Mouse (Mus musculus): ENCODE data around the gene Sirpa.

Sirpa gene

DNA sequence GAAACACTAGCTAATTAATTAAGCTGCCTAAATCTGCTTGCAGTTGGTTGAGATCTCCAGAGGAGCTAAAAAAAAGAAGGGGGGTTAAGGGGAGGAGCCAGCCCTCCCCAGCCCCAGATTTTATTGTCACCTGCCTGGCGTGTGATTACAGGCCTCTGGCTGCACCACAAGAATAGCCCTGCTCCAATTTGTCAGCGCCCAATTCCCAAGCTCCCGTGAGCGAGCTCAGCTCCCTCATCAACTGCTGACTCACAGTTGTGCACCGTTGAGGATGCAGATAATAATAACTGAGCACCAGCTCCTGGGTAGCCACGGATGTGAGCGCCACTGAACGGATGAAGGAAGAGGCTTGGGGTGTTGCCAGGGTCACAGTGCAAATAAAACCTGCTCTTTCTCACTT, 13.6 kb downstream of the Sirpa start:
- peak; percentile 66 to 69 for DNase-seq (ENCODE audit: low spot score in 2 of 2)

DNA sequence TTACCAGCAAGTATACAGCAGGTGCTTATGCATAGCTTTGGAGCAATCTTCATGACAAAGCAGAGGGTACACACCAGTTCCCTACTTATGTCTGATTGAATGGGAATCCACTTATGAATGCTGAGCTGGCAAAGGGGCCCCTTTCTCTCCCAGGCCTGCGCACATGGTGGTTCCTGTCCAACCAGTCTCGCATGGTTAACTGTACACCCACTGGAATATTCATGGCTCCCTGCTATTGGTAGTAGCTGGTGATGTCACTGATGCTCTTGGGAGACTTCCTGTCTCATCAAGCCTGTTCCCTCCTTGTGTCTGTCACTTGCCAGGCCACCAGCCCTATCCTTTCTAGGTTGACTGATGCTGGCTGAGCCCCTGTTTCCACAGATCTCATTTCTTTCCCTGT, 14.3 kb downstream of the Sirpa start:
- no peak for DNase-seq (ENCODE audit: low spot score in 2 of 2)

GRCm38 (mm10) chr2:129613971-129614370, 21.3 kb downstream of the Sirpa start:
- DNase-seq (ENCODE audit: low spot score in 2 of 2): no peak

DNA sequence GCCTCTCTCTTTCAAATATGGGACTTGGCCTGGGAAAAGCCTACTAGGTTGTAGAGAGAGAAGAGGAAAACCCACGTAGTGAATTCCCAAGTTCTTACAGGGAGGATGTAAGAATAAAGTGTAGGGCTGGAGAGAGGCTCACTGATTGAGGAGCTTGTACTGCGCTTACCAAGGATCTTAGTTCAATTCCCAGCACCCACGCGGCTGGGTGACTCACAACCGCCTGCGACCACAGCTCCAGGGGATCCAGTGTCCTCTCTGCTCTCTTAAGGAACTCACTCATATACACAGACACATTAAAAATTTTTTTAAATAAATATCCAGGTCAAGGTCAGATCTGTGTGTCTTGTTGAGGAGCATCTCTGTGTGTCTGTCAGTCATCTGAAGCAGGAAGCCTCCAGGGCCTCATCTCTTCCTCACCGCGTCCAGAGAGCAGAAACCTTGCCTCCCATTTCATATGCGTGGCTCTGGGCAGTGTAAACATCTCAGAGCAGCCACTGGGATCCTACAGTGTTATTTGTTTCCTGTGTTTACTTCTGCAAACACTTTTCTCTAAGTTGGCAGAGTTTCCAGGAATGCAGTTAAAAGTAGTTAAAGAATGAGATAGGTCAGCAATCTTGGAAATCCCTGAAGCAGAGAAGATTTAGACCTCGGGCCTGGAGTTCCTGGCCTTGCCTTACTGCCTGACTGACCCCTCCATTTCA, 22.0 kb downstream of the Sirpa start:
- DNase-seq (ENCODE audit: low spot score in 2 of 2): no peak

DNA sequence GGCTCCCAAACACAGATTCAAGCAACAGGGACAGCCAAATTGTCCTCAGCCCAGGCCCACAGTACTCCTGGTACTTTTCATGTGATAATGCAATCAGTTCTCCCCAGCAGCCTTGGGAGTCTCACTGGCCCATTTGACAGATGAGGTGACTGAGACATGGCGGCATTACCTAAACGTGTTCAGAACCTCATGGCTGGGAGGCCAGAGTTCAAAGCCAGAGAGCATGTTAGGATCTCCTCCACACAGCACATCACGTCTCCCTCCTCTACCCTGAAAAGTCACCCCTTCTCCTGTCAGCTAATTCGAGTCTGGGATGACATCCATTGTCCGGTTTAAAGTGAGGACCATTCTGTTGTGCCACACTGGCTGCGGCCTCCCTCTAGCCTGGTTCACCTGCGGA, 27.5 kb downstream of the Sirpa start:
- peak in 1 of 2 experiments; percentile 0 for DNase-seq (ENCODE audit: low spot score in 2 of 2)

GRCm38 (mm10) chr2:129620881-129621280, 28.2 kb downstream of the Sirpa start:
- no peak for DNase-seq (ENCODE audit: low spot score in 2 of 2)

DNA sequence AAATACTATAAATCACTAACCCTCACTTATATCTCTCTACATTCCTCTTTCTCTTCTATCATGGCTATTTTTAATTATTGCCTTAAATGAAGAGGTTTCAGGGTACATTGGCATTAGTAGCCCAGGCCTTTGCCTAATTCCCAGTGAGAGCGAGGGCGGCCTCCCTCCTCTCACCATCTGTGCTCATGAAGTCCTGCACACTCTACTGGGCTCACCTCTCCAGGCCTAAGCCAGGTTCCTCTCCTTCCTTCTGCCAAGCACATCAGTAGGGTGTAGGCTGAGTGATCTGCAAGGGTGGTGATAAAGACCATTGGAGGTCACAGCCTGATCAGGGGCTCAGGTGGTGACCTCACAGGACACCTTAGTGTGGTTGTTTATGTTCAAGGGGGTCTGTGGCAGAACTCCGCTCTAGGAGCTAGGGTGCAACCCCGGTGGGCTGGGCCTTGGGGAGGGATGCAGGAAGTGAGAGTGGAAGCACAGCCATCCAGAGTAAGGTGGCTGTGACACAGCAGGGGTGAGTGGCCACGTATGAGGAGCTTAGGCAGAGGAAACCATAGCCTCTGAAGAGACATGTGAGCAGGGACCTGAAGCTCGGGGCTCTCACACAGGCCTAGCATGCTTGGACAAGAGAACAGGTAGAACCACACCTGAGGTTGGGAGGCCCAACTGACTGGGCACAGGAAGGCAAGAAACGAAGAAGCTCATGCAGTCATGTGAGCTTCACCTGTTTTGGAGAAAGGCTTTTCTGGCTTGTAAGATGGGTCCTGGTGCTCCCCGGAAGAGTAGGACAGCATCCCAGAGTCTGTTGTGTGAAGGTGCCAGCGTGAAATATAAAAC, 29.2 kb downstream of the Sirpa start:
- peak in 1 of 2 experiments; percentile 0 for DNase-seq (ENCODE audit: low spot score in 2 of 2)

- no peak for DNase-seq (ENCODE audit: low spot score in 2 of 2)
Measured at GRCm38 (mm10) chr2:129622918-129623317, 30.3 kb downstream of the Sirpa start.

- peak; percentile 50 to 61 for DNase-seq (ENCODE audit: low spot score in 2 of 2)
Measured at GRCm38 (mm10) chr2:129623771-129624170, 31.1 kb downstream of the Sirpa start.

DNA sequence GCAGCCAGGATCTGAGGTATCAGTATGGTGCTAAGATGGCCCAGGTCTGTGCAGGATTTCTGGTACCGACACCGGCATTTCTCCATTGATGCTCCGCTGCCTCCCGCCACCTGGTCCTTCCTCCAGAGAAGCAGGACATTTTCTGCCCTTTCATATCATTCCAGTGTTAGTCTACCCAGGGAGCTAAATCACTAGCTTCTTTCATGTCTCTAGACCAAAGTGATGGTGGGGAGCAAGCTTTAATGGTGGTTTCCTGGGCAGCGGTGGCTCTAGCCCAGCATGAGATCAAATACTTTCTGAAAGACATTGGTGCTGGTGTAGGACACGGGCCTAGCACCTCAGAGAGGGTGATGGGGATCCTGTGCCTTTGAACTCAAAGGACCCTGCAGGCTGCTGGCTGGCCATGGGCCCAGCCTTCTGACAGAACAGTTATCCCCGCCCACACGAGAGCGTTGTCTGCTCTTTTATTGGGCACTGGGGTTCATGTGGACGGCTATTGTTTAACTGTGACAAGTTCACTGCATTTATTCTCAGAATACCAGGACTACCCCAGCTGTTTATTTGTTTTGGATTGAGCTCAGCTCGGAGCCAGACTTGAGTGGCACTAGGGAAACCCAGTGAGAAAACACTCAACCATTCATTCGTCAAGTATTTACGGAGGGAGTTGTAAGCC, 31.7 kb downstream of the Sirpa start:
- DNase-seq (ENCODE audit: low spot score in 2 of 2): no peak

DNA sequence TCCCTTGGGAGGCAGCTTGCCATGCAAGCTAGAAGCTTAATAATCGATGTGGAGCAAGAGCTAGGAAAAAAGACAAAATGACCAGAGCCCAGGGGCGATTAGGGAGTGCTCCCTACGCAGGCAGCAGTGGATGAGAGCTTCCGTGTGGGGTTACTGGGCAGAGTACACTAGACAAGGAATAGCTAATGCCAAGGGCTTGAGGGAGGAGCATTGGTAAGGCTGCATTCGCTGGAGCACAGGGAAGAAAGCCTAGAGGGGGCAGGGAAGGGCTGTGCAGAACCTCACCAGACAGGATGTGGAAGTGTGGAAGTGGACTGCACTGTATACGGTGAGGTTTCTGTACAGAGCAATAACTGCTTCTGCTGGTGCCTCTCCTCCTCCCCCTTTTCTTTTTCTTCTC, 32.3 kb downstream of the Sirpa start:
- no peak for DNase-seq (ENCODE audit: low spot score in 2 of 2)

DNA sequence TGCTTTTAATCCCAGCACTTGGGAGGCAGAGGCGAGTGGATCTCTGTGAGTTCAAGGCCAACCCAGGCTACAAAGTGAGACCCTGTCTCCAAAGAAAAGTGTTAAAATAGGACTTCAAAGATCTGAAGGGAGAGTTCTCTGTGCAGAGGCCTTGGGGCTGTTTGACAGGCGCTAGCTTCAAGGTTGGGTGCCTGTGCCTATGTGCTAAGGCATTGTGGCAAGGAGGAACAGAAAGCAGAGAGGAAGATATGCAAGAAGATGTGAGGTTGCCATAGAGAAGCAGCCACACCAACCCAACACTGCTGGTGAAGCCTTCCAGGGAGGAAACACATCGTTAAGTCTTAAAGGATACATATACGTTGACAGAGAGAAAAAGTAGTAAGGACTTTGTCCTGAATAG, 33.2 kb downstream of the Sirpa start:
- DNase-seq (ENCODE audit: low spot score in 2 of 2): no peak

DNA sequence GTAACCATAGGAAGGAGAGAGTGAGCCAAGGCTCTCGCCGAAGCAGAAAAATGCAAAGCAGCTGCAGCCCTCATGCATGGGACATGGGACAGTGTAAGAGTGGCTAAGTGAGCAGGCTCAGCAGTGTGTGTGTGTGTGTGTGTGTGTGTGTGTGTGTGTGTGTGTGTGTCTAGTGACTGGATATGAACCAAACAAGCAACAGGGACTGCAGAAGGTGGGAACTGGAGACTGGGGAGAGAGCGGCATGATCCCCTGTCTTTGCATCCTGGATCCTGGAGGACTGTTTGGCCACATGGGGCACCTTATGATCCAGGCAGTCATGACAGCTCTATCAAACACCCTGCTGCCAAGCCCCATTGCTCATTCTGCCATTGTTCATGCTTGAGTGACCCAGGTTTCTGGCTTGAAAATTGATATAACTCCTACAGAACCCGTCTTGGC, 34.0 kb downstream of the Sirpa start:
- no peak for DNase-seq (ENCODE audit: low spot score in 2 of 2)

DNA sequence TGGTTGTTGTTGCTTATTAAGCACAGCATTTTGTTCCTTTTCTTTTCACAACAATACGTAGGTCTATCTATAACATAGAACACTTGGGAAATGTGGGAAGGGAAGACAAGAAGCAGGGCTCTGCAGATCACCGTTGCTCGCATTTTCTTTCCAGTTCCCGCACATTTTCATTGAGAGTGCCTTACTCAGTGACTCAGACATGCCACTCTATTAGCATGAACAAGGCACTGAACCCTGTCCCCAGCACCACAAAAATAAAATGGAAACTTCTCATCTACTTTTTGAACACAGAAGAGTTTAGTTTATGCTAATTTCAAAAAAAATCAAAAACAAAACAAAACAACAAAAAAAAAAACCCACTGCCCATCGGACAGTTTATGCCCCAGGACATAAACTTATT, 34.5 kb downstream of the Sirpa start:
- no peak for DNase-seq (ENCODE audit: low spot score in 2 of 2)

- DNase-seq (ENCODE audit: low spot score in 2 of 2): peak; percentile 66 to 86
Measured at GRCm38 (mm10) chr2:129627811-129628210, 35.2 kb downstream of the Sirpa start.

DNA sequence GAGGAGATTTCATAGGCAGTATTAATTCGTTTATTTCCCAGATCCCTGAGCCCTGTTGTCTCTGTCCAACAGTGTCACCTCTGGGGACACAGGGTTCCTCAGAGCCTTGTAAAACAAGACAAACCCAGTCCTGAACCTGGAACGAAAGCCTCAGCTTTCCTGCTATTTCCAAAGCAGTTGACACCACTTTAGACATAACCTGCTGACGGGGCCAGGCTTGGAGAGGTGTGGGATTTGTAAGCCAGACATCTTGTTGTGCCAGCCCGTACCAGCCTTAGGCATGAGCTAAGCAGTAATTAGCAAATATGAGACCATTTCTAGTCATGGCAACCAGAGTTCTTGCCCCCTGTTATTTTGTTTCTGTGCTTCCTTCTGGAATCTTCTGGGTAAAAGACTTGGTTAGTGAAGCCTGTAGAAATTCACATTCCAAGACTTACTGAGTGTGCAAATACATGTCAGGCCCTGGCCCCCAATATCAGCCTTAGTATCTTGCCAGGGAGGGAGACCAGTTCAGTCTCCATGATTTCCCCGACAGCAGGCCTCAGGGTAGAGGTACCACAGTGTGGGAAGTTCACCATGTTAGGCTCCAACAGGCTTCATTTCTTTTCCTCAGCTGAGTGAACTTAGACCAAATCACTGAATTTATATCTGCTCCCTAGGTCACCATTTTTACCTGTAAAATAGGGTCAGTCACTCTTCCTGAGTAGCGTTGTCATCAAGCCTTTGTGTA, 36.0 kb downstream of the Sirpa start:
- DNase-seq (ENCODE audit: low spot score in 2 of 2): no peak

- no peak for DNase-seq (ENCODE audit: low spot score in 2 of 2)
Measured at GRCm38 (mm10) chr2:129629786-129630531, 37.3 kb downstream of the Sirpa start.

DNA sequence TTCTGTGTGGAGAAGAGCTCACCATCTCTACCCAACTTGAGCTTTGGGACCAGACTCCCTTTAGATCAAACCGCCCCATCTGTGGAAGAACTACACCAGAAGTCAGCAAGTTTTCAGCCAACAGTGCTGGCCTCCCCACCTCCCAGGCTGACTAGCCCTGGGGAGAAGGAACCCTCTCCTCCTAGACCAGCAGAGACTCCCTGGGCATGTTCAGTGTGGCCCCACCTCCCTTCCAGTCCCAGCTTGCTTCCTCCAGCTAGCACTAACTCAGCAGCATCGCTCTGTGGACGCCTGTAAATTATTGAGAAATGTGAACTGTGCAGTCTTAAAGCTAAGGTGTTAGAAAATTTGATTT, 37.9 kb downstream of the Sirpa start:
- no peak for DNase-seq (ENCODE audit: low spot score in 2 of 2)

DNA sequence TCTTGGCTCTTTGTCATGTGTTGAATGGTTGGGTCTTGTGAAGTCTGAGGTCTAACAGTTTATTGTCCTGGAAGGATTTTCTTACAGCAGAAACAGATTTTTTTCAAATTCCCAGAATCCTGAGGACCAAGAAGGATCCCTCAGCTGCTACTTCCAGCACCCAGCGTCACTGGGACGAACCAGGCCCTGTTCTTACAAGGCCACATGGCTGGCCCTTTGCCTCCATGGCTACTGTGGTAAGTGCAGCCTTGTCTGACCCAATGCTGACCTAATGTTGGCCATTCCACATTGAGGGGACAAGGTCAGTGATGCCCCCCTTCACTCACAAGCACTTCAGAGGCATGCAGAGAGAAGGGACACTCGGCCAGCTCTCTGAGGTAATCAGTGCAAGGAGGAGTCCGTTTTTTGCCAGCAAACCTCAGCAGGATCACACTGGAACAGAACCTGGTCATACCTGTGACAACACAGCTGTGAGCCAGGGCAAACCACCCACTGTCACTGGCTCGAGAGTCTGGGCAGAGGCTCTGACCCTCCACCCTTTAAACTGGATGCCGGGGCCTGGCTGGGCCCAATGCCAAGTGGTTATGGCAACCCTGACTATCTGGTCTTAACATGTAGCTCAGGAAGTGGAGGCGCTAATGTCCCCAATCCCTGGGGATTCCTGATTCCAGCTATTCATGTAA, 38.5 kb downstream of the Sirpa start:
- DNase-seq (ENCODE audit: low spot score in 2 of 2): no peak

DNA sequence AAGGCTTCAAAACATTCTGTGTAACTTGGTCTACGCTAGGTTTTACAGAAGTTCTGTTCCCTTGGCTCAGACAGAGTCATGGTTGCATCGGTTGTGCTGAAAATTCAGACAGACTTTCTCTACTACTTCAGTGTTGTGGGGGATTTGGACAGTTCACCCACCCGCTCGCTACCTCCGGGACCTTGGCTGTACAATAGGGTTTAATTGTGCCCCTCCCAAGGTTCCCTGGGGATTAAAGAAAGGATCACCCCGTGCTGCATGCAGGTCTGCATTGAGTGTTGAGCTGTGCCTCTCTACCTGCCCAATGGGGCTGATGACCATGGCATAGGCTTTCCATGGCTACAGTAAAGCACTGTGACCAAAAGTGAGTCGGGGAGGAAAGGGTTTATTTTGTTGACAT, 39.7 kb downstream of the Sirpa start:
- DNase-seq (ENCODE audit: low spot score in 2 of 2): no peak

Measured in right cerebral cortex, postnatal 36 days (tissue).